Mouse (Mus musculus) layer of hippocampus, adult 9-11 months (tissue): ENCODE data around the gene Iqcf6.

Experiments used
- DNase-seq: peaks from one replicate; pipeline ENCODE4 v3.0.0; 2022

Gene Iqcf6

DNA sequence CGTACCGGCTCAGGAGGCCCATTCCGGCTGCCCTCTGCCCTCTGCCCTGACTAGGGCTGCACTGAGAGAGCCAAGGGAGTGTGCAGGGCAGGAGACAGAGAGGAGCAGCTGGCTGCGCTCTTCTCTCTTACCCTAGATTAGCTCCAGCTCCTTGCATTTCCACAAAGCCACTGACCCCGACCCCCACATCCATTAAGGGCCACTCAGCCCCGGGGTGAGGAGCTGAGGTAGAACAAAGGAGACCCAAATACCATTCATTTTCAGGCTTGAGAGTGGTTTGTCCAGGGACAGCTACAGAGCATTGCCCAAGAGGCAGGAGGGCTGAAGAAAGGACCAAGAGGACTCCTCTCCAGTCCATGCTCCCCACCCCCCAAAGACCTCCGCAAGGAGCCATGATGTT, 33.1 kb downstream of the Iqcf6 start:
- DNase-seq: no peak

GRCm38 (mm10) chr9:106659935-106660334, 33.6 kb downstream of the Iqcf6 start:
- DNase-seq: no peak

- no peak for DNase-seq
Observed at GRCm38 (mm10) chr9:106663200-106663599, 36.8 kb downstream of the Iqcf6 start.

DNA sequence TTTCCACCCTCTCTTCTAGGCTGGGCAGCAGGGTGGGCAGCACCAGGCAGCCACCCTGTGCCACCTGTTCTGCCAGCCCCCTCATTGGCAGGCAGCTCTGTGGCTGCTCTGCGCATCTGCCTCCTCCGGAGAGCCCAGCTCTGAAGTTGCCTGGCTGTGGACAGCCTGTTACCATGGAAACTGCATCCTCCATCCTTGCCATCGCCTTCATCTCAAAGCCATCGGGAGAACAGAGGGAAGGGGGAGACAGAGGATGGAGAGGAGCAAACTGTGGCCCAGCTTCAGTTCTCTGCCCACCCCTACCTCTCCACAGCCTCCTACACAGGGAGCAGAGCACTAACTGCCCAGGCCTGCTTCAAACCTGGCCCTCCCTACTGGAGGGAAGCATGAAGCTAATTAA, 38.1 kb downstream of the Iqcf6 start:
- peak; percentile 91 for DNase-seq

- no peak for DNase-seq
Observed at GRCm38 (mm10) chr9:106664856-106665255, 38.5 kb downstream of the Iqcf6 start.

- no peak for DNase-seq
Observed at GRCm38 (mm10) chr9:106673860-106674259, 47.5 kb downstream of the Iqcf6 start.

- peak; percentile 82 for DNase-seq
Observed at GRCm38 (mm10) chr9:106675480-106675879, 49.1 kb downstream of the Iqcf6 start.

DNA sequence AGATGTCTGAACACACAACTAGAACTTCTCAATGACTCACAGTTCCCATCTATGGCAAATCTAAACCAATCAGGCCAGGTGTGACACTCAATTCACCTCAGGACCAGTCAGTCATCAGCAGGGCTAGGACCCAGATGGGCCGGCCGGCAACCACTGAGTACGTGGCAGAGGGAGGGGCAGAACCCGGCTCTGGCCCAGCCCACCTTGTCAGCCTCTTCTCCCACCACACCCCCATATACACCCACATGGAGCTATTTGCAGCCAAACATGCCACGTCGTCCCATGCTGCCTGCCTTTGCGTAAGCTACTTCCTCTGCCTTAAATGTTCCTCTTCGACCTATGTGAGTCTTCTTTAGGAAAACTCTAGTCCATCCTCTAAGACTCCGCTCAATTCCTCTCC, 49.6 kb downstream of the Iqcf6 start:
- DNase-seq: peak; percentile 47

GRCm38 (mm10) chr9:106676571-106676970, 50.2 kb downstream of the Iqcf6 start:
- no peak for DNase-seq
